Mouse (Mus musculus) retina, embryonic 14.5 days (tissue): ENCODE results near the gene Harbi1.

ENCODE experiments used
- DNase-seq: peaks from one replicate; pipeline ENCODE4 v3.0.0-alpha.2; 2015; ENCODE audit warnings: low spot score

Gene Harbi1

GRCm38 (mm10) chr2:91710272-91711234, at the start of gene Harbi1, which contains the start of gene Atg13:
TSS of gene Harbi1 (plus strand) at chr2:91710852.
TSS of gene Atg13 (minus strand) at chr2:91710576.
- DNase-seq: peak; percentile 94

- DNase-seq: no peak
These were observed 49.7 kb upstream of the Harbi1 start for GRCm38 (mm10) chr2:91660981-91661380.

GRCm38 (mm10) chr2:91664780-91665179, 45.9 kb upstream of the Harbi1 start:
- no peak for DNase-seq

GRCm38 (mm10) chr2:91666386-91666910, 44.2 kb upstream of the Harbi1 start:
- DNase-seq: no peak

GRCm38 (mm10) chr2:91667747-91668146, 42.9 kb upstream of the Harbi1 start:
- no peak for DNase-seq

GRCm38 (mm10) chr2:91669326-91669725, 41.3 kb upstream of the Harbi1 start:
- DNase-seq: no peak

GRCm38 (mm10) chr2:91670038-91670437, 40.6 kb upstream of the Harbi1 start:
- no peak for DNase-seq

GRCm38 (mm10) chr2:91673587-91673986, 37.1 kb upstream of the Harbi1 start:
- DNase-seq: no peak

- no peak for DNase-seq
These were observed 35.8 kb upstream of the Harbi1 start for GRCm38 (mm10) chr2:91674895-91675294.

GRCm38 (mm10) chr2:91676420-91676819, 34.2 kb upstream of the Harbi1 start:
- no peak for DNase-seq

- DNase-seq: no peak
These were observed 33.7 kb upstream of the Harbi1 start for GRCm38 (mm10) chr2:91676961-91677360.

- peak; percentile 69 for DNase-seq
These were observed 27.8 kb upstream of the Harbi1 start for GRCm38 (mm10) chr2:91682850-91683249.

- no peak for DNase-seq
These were observed 26.7 kb upstream of the Harbi1 start for GRCm38 (mm10) chr2:91683919-91684318.

- no peak for DNase-seq
These were observed 21.2 kb upstream of the Harbi1 start for GRCm38 (mm10) chr2:91689452-91689851.

GRCm38 (mm10) chr2:91695436-91696224, 15.0 kb upstream of the Harbi1 start:
- DNase-seq: no peak

- no peak for DNase-seq
These were observed 14.4 kb upstream of the Harbi1 start for GRCm38 (mm10) chr2:91696225-91696590.

- DNase-seq: no peak
These were observed 11.4 kb upstream of the Harbi1 start for GRCm38 (mm10) chr2:91699225-91699624.

GRCm38 (mm10) chr2:91701366-91701765, 9.3 kb upstream of the Harbi1 start:
- no peak for DNase-seq

GRCm38 (mm10) chr2:91705736-91706135, 4.9 kb upstream of the Harbi1 start:
- DNase-seq: no peak

GRCm38 (mm10) chr2:91706456-91706855, 4.2 kb upstream of the Harbi1 start:
- DNase-seq: no peak

- DNase-seq: no peak
These were observed 2.3 kb upstream of the Harbi1 start for GRCm38 (mm10) chr2:91708361-91708760.

- peak; percentile 20 for DNase-seq
These were observed 739 bp downstream of the Harbi1 start for GRCm38 (mm10) chr2:91711256-91711925.
